Mouse (Mus musculus): ENCODE measurements around the gene Hmgcr.

DNA sequence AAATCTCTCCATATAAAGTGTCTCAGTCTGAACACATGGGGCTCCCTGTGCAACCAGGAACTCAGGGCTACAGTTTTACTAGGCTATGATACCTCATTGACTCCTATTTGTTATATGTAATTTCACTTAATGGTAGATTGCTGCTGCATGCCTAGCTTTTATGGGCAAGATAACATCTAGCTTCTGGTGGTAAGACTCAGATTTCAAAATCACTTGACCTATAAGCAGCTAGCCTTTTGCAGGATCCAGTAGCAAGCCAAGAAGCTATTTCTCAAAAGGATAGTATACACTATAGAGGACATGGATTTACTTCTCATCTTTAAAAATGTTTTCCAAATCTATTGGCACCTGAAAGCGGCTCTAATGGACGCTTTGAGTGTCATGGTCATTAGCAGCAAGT is 45.6 kb upstream of the Hmgcr start:
- TF ChIP-seq CTCF (IDR thresholded peaks at IDR 0.05; ENCODE audit: low read depth): no peak
- no peak for TF ChIP-seq EP300 (IDR thresholded peaks at IDR 0.05; ENCODE audit: low read depth)
